Mouse (Mus musculus) small intestine, adult 2 months (tissue): ENCODE results near the gene Ncbp2. TPM values are rescaled to one million over a fixed set of nuclear protein-coding genes. Genes with fewer than 3 reads are reported as not detected.

ENCODE experiments used
- H3K27ac ChIP-seq: fragments of 200-500 bp; 2 replicates; pipeline ENCODE4 v1.5.1; 2012; ENCODE audit warnings: low read depth, low read length, control low read depth, inconsistent platforms; ENCODE audit not compliant: insufficient read depth
- H3K27me3 ChIP-seq: fragments of 200-500 bp; 2 replicates; pipeline ENCODE4 v1.6.1; 2012; ENCODE audit warnings: mild to moderate bottlenecking, moderate library complexity, low read length, inconsistent platforms; ENCODE audit not compliant: control insufficient read depth, insufficient read depth
- H3K36me3 ChIP-seq: fragments of 200-500 bp; 2 replicates; pipeline ENCODE4 v1.6.1; 2012; ENCODE audit warnings: mild to moderate bottlenecking, low read length, control low read depth, inconsistent platforms; ENCODE audit not compliant: control insufficient read depth, insufficient read depth
- H3K4me1 ChIP-seq: fragments of 200-500 bp; 2 replicates; pipeline ENCODE4 v1.6.1; 2012; ENCODE audit warnings: low read length, inconsistent platforms, mixed read lengths; ENCODE audit not compliant: control insufficient read depth, insufficient read depth, insufficient read length
- H3K4me3 ChIP-seq: fragments of 200-500 bp; 2 replicates; pipeline ENCODE4 v1.5.1; 2012; ENCODE audit warnings: low read depth, mild to moderate bottlenecking, control low read depth, inconsistent platforms, low read length, moderate library complexity
- CTCF ChIP-seq: fragments of 200-500 bp; IDR thresholded peaks from 2 replicates; pipeline ENCODE4 v1.5.1; 2012; ENCODE audit warnings: low read depth, mild to moderate bottlenecking, control low read depth, inconsistent platforms, low read length, moderate library complexity, mixed read lengths; ENCODE audit not compliant: insufficient replicate concordance, insufficient read length; ENCODE audit errors: extremely low read depth
- POLR2A ChIP-seq: fragments of 200-500 bp; IDR thresholded peaks from 2 replicates; pipeline ENCODE4 v1.6.1; 2012; ENCODE audit warnings: low read depth, mild to moderate bottlenecking, control low read depth, inconsistent platforms, low read length, moderate library complexity
- WGBS: fragments of 180-500 bp; shearing (Covaris S2); methylation state at CpG from one replicate; pipeline ENCODE4 v1.1.7; 2018; 5-methylcytosine and 5-hydroxymethylcytosine counted together
- polyA plus RNA-seq: library from polyadenylated mRNA; depleted of rRNA; stranded (reverse); fragments of >200 nt; gene quantifications from 2 replicates; pipeline ENCODE4 v1.2.3, GENCODE M21; 2012

Gene Ncbp2
- polyA plus RNA-seq, 1 experiment = 0.99 TPM

- TF ChIP-seq POLR2A (no peak), CTCF (no peak)
- H3K4me1 ChIP-seq = peaks cover 11% of the 10 kb centered on the region
- peak overlapping the region; percentile 13; the same call in 1 of the 2 replicates for H3K4me3 ChIP-seq
- H3K36me3 ChIP-seq = no peaks in the 10 kb centered on the region
- no peak overlapping the region for H3K27ac ChIP-seq
- WGBS = 48% methylated on average over 17 of the region's 17 CpGs
- H3K27me3 ChIP-seq = peaks cover 22% of the 10 kb centered on the region
Observed at GRCm38 (mm10) chr16:31931330-31931729, 17.0 kb upstream of the Ncbp2 start.

DNA sequence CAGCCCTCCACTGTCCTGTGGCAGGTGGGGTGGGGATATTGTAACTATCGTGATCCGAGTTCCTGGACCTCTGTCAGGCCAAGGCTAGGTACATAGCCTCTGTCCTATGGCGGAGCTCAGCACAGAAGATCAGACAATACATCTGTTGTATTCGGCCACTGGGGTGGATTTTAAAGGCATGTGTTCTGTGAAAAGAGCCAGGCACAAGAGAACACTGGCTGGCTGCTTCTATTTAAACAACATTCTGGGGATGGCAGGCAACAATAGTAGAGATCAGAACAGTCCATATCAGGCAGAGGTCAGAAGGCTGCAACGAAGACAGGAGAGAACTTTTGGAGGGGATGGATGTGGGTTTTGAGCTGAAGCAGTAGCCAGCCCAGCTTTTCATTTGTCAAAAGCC is 16.1 kb upstream of the Ncbp2 start:
- no peak overlapping the region for H3K27ac ChIP-seq
- 71% methylated on average over 5 of the region's 5 CpGs for WGBS
- no peak for TF ChIP-seq CTCF
- TF ChIP-seq POLR2A = no peak
- H3K36me3 ChIP-seq = no peaks in the 10 kb centered on the region
- H3K4me3 ChIP-seq = no peak overlapping the region
- peaks cover 22% of the 10 kb centered on the region for H3K27me3 ChIP-seq
- peaks cover 11% of the 10 kb centered on the region for H3K4me1 ChIP-seq

- H3K36me3 ChIP-seq = no peaks in the 10 kb centered on the region
- peaks cover 22% of the 10 kb centered on the region for H3K27me3 ChIP-seq
- 1% methylated on average over 50 of the region's 50 CpGs for WGBS
- H3K27ac ChIP-seq = peak overlapping the region; percentile 17; the same call in 1 of the 2 replicates
- peaks cover 11% of the 10 kb centered on the region for H3K4me1 ChIP-seq
- peak overlapping the region; percentile 66 for H3K4me3 ChIP-seq
- peak; percentile 85 for TF ChIP-seq CTCF
- no peak for TF ChIP-seq POLR2A
Observed at GRCm38 (mm10) chr16:31932840-31933697, 15.2 kb upstream of the Ncbp2 start.

GRCm38 (mm10) chr16:31933751-31934549 is 14.4 kb upstream of the Ncbp2 start, which contains the start of gene Pigz:
Pigz (plus strand) TSS chr16:31933851.
- Histone ChIP-seq H3K27ac (peak within 1 kb of the TSS; percentile 17; the same call in 1 of the 2 replicates), H3K27me3 (peaks cover 22% of the 10 kb centered on the region), H3K4me3 (peak within 1 kb of the TSS; percentile 66), H3K36me3 (no peaks in the 10 kb centered on the region), H3K4me1 (peaks cover 11% of the 10 kb centered on the region)
- WGBS = 11% methylated on average over 42 of the region's 42 CpGs
- TF ChIP-seq CTCF (no peak), POLR2A (no peak)

GRCm38 (mm10) chr16:31934550-31935010 is 13.7 kb upstream of the Ncbp2 start:
- H3K27ac ChIP-seq = no peak overlapping the region
- peaks cover 22% of the 10 kb centered on the region for H3K27me3 ChIP-seq
- WGBS = 48% methylated on average over 13 of the region's 13 CpGs
- H3K4me1 ChIP-seq = peaks cover 11% of the 10 kb centered on the region
- TF ChIP-seq CTCF (no peak), POLR2A (no peak)
- peak overlapping the region; percentile 15; the same call in 1 of the 2 replicates for H3K4me3 ChIP-seq
- H3K36me3 ChIP-seq = no peaks in the 10 kb centered on the region

DNA sequence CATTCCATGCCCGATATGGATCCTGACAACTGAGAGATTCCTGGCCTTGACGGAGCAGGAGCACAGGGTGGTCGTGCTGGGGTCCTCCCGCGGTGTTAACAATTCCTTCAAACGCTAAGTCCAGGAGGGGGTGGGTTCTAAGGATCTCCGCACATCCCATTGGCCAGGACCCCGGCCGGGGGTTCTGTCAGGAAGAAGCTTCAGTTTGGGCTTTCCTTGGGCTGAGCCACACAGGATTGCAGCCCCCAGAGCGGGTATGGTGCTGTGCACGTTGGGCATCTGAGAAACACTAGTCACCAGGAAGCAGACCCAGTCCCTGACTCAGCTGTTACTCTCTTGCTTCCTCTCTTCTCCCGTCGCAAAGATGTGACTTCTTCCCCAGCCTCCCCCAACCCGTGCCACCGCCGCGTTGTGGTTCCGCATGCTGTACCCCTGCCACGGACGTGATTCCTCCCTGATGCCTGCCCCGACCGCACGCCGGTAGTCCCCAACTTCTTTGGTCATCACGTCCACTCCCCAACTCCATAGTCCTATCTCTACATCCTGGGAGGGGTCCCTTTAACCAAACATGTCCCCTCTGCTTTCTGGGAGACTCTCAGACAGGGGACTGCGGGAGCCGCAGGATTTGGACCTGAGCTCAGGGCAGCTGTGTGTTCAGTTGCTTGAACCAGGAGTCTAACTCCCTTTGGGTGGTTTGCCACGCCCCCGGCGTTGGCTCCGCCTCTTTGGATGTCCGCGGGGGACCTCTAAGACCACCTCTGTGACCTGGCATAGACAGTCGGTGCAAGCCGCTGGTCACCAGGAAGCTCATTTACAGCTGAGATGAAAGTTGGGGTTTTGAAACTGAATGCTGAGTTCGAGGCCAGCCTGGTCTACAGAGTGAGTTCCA is 13.0 kb upstream of the Ncbp2 start:
- H3K27me3 ChIP-seq = peaks cover 22% of the 10 kb centered on the region
- TF ChIP-seq CTCF = no peak
- no peak for TF ChIP-seq POLR2A
- peak overlapping the region; percentile 19 for H3K4me3 ChIP-seq
- WGBS = 10% methylated on average over 36 of the region's 36 CpGs
- no peak overlapping the region for H3K27ac ChIP-seq
- peaks cover 11% of the 10 kb centered on the region for H3K4me1 ChIP-seq
- H3K36me3 ChIP-seq = no peaks in the 10 kb centered on the region
